Mouse (Mus musculus): ENCODE measurements at regions not wholly inside any gene's neighbourhood (a gene's known extent, or its start where the extent isn't known, plus 50 kb on each side); places are given as distances from the start of the nearest gene placed in this dataset.

- H3K27ac ChIP-seq (ENCODE audit: insufficient read depth, low read length): no peak overlapping the region
- no peaks in the 10 kb centered on the region for H3K4me1 ChIP-seq (ENCODE audit: control insufficient read depth, insufficient read depth, low read length)
- H3K4me3 ChIP-seq (replicated peaks; ENCODE audit: insufficient read depth, low read depth, low read length): no peak overlapping the region
- TF ChIP-seq POLR2A (IDR thresholded peaks at IDR 0.05; ENCODE audit: borderline replicate concordance, insufficient read depth, low read length) (no peak), CTCF (IDR thresholded peaks at IDR 0.05; ENCODE audit: borderline replicate concordance, insufficient read depth, low read depth, low read length) (no peak)
- DNase-seq: no peak
- no peaks in the 10 kb centered on the region for H3K27me3 ChIP-seq (ENCODE audit: control insufficient read depth, insufficient read depth, low read length)
- WGBS: 48% methylated on average over 7 of the region's 7 CpGs
Measured at GRCm38 (mm10) chr14:68447240-68447923, 846.7 kb downstream of the Synb start.

- TF ChIP-seq CTCF (IDR thresholded peaks at IDR 0.05; ENCODE audit: borderline replicate concordance, insufficient read depth, low read depth, low read length) (no peak), POLR2A (IDR thresholded peaks at IDR 0.05; ENCODE audit: borderline replicate concordance, insufficient read depth, low read length) (no peak)
- Histone ChIP-seq H3K4me3 (replicated peaks; ENCODE audit: insufficient read depth, low read depth, low read length) (no peak overlapping the region), H3K4me1 (ENCODE audit: control insufficient read depth, insufficient read depth, low read length) (no peaks in the 10 kb centered on the region), H3K27ac (ENCODE audit: insufficient read depth, low read length) (no peak overlapping the region), H3K27me3 (ENCODE audit: control insufficient read depth, insufficient read depth, low read length) (no peaks in the 10 kb centered on the region)
- 33% methylated on average over 9 of the region's 9 CpGs for WGBS
- DNase-seq: no peak
Measured at GRCm38 (mm10) chr14:68433326-68433725, 860.8 kb downstream of the Synb start.

GRCm38 (mm10) chr14:68432111-68432510 is 862.0 kb downstream of the Synb start:
- no peaks in the 10 kb centered on the region for H3K4me1 ChIP-seq (ENCODE audit: control insufficient read depth, insufficient read depth, low read length)
- DNase-seq: no peak

DNA sequence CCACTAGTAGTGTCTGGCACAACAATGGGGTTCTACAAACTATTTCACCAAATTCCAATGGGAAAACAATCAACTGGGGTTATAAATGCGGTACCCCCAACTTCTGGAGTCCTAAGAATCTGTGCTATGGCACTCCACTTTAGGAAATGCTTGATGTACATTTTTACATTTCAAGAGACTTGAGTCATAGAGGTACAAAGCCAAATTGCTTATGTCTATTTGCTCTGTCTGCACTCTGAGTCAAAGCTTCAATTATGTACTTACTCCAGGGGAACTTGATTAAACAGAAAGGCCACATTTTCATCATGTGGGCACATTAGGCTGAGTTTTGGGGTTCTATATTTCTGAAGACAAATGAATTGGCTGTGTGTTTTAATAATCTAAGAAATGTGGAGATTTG is 866.9 kb downstream of the Synb start:
- no peak for TF ChIP-seq POLR2A (IDR thresholded peaks at IDR 0.05; ENCODE audit: borderline replicate concordance, insufficient read depth, low read length)
- no peak for TF ChIP-seq CTCF (IDR thresholded peaks at IDR 0.05; ENCODE audit: borderline replicate concordance, insufficient read depth, low read depth, low read length)
- 87% methylated on average over 1 of the region's 1 CpGs for WGBS
- H3K27ac ChIP-seq (ENCODE audit: insufficient read depth, low read length): no peak overlapping the region
- H3K27me3 ChIP-seq (ENCODE audit: control insufficient read depth, insufficient read depth, low read length): no peaks in the 10 kb centered on the region
- no peaks in the 10 kb centered on the region for H3K4me1 ChIP-seq (ENCODE audit: control insufficient read depth, insufficient read depth, low read length)
- no peak for DNase-seq
- H3K4me3 ChIP-seq (replicated peaks; ENCODE audit: insufficient read depth, low read depth, low read length): no peak overlapping the region

More at GRCm38 (mm10) chr14:68432111-68432510, 862.0 kb downstream of the Synb start:
- no peaks in the 10 kb centered on the region for H3K27me3 ChIP-seq (ENCODE audit: control insufficient read depth, insufficient read depth, low read length)
- H3K4me3 ChIP-seq (replicated peaks; ENCODE audit: insufficient read depth, low read depth, low read length): no peak overlapping the region
- TF ChIP-seq CTCF (IDR thresholded peaks at IDR 0.05; ENCODE audit: borderline replicate concordance, insufficient read depth, low read depth, low read length): no peak
- no peak for TF ChIP-seq POLR2A (IDR thresholded peaks at IDR 0.05; ENCODE audit: borderline replicate concordance, insufficient read depth, low read length)
- WGBS: 86% methylated on average over 2 of the region's 2 CpGs
- H3K27ac ChIP-seq (ENCODE audit: insufficient read depth, low read length): no peak overlapping the region

DNA sequence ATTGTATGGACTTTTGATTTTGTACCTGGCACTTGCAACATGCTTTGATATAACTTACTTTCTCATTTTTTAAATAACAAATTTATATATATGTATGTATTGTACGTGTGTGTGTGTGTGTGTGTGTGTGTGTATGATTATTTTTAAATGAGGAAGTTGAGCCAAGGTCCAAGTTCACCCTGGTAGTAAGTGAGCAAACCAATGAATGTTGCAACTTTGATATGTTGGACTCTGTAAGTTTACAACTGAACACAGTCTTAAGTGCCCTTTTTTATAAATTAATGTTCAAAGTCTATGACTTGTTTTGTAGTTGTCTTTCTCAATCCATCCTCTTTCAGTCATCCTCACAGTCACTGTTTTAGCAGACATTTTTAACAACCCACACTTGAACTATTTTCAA is 901.7 kb downstream of the Synb start:
- H3K4me1 ChIP-seq (ENCODE audit: control insufficient read depth, insufficient read depth, low read length): no peaks in the 10 kb centered on the region
- TF ChIP-seq POLR2A (IDR thresholded peaks at IDR 0.05; ENCODE audit: borderline replicate concordance, insufficient read depth, low read length) (no peak), CTCF (IDR thresholded peaks at IDR 0.05; ENCODE audit: borderline replicate concordance, insufficient read depth, low read depth, low read length) (no peak)
- no peaks in the 10 kb centered on the region for H3K27me3 ChIP-seq (ENCODE audit: control insufficient read depth, insufficient read depth, low read length)
- no peak overlapping the region for H3K27ac ChIP-seq (ENCODE audit: insufficient read depth, low read length)
- DNase-seq: no peak
- no peak overlapping the region for H3K4me3 ChIP-seq (replicated peaks; ENCODE audit: insufficient read depth, low read depth, low read length)
- WGBS: 80% methylated on average over 1 of the region's 1 CpGs

- no peak overlapping the region for H3K27ac ChIP-seq (ENCODE audit: insufficient read depth, low read length)
- H3K4me3 ChIP-seq (replicated peaks; ENCODE audit: insufficient read depth, low read depth, low read length): no peak overlapping the region
- no peaks in the 10 kb centered on the region for H3K4me1 ChIP-seq (ENCODE audit: control insufficient read depth, insufficient read depth, low read length)
- no peak for TF ChIP-seq CTCF (IDR thresholded peaks at IDR 0.05; ENCODE audit: borderline replicate concordance, insufficient read depth, low read depth, low read length)
- no peak for TF ChIP-seq POLR2A (IDR thresholded peaks at IDR 0.05; ENCODE audit: borderline replicate concordance, insufficient read depth, low read length)
- DNase-seq: no peak
- WGBS: 33% methylated on average over 3 of the region's 3 CpGs
- H3K27me3 ChIP-seq (ENCODE audit: control insufficient read depth, insufficient read depth, low read length): no peaks in the 10 kb centered on the region
Measured at GRCm38 (mm10) chr14:68391875-68392274, 902.2 kb downstream of the Synb start.

DNA sequence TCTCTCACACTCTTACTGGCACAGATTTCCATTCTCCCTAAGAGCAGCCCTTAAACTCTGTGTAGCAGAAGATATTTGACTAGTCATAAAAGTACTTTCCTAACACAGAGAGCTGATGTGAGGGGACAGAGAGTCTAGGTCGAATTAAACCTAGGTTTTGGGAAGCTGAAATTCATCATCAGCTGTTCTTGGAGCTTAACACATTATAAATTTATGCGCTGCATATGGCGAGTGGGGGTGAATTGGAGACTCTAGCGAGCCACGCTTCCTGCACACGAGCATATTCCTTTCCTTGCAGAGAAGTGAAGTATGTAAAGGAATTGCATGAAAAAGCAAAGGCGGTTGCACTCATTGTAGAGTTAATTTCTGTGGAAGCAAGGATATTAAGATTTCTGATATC is 912.4 kb downstream of the Synb start:
- Histone ChIP-seq H3K4me1 (ENCODE audit: control insufficient read depth, insufficient read depth, low read length) (no peaks in the 10 kb centered on the region), H3K27me3 (ENCODE audit: control insufficient read depth, insufficient read depth, low read length) (no peaks in the 10 kb centered on the region), H3K4me3 (replicated peaks; ENCODE audit: insufficient read depth, low read depth, low read length) (no peak overlapping the region), H3K27ac (ENCODE audit: insufficient read depth, low read length) (no peak overlapping the region)
- no peak for DNase-seq
- 56% methylated on average over 7 of the region's 7 CpGs for WGBS
- no peak for TF ChIP-seq CTCF (IDR thresholded peaks at IDR 0.05; ENCODE audit: borderline replicate concordance, insufficient read depth, low read depth, low read length)
- no peak for TF ChIP-seq POLR2A (IDR thresholded peaks at IDR 0.05; ENCODE audit: borderline replicate concordance, insufficient read depth, low read length)

DNA sequence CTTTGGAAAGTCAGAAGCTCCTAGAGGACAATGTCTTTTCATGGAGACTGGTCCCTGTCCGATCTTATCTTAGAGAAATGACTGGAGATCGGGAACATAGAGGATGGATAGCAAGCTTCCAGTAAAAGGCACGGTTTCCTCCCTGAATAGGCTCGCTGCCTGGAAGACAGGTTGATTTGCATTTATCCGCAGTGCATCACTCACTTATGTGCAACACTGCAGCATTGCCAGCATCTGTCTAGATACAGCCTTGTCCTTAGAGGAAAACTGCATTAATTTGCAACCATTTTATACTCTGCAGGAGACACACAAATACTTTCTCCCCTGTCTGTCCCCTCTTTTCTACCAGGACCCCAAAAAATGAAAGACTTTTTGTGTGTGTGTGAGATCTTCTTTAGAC is 926.4 kb downstream of the Synb start:
- no peak for DNase-seq
- no peak overlapping the region for H3K27ac ChIP-seq (ENCODE audit: insufficient read depth, low read length)

More for the DNA sequence above, 926.4 kb downstream of the Synb start:
- Histone ChIP-seq H3K27me3 (ENCODE audit: control insufficient read depth, insufficient read depth, low read length) (no peaks in the 10 kb centered on the region), H3K4me3 (replicated peaks; ENCODE audit: insufficient read depth, low read depth, low read length) (no peak overlapping the region), H3K4me1 (ENCODE audit: control insufficient read depth, insufficient read depth, low read length) (no peaks in the 10 kb centered on the region)
- no peak for TF ChIP-seq POLR2A (IDR thresholded peaks at IDR 0.05; ENCODE audit: borderline replicate concordance, insufficient read depth, low read length)
- no peak for TF ChIP-seq CTCF (IDR thresholded peaks at IDR 0.05; ENCODE audit: borderline replicate concordance, insufficient read depth, low read depth, low read length)
- 70% methylated on average over 5 of the region's 5 CpGs for WGBS
